Mouse (Mus musculus) olfactory bulb, adult 2 months (tissue): ENCODE measurements around the gene Pepd.

Source experiments
- CTCF ChIP-seq: fragments of 200-500 bp; IDR thresholded peaks from 2 replicates; pipeline ENCODE4 v1.5.1; 2012; ENCODE audit warnings: low read depth, mild to moderate bottlenecking, low read length, moderate library complexity; ENCODE audit not compliant: insufficient read depth
- POLR2A ChIP-seq: fragments of 200-500 bp; IDR thresholded peaks from 2 replicates; pipeline ENCODE4 v1.6.1; 2012; ENCODE audit warnings: mild to moderate bottlenecking, low read depth, low read length, moderate library complexity; ENCODE audit not compliant: insufficient read depth

GRCm38 (mm10) chr7:34869693-34870092, 42.5 kb upstream of the Pepd start:
- TF ChIP-seq POLR2A (no peak), CTCF (no peak)
